Mouse (Mus musculus) mature B cell (primary cell): ENCODE measurements at regions not wholly inside any gene's neighbourhood (a gene's known extent, or its start where the extent isn't known, plus 50 kb on each side); places are given as distances from the start of the nearest gene placed in this dataset.

Experiments used
- in situ Hi-C: fragments of 300-500 bp; cut with MboI; formaldehyde crosslinking; loops from 2 replicates; pipeline ENCODE4 v1.14.3; 2019

DNA sequence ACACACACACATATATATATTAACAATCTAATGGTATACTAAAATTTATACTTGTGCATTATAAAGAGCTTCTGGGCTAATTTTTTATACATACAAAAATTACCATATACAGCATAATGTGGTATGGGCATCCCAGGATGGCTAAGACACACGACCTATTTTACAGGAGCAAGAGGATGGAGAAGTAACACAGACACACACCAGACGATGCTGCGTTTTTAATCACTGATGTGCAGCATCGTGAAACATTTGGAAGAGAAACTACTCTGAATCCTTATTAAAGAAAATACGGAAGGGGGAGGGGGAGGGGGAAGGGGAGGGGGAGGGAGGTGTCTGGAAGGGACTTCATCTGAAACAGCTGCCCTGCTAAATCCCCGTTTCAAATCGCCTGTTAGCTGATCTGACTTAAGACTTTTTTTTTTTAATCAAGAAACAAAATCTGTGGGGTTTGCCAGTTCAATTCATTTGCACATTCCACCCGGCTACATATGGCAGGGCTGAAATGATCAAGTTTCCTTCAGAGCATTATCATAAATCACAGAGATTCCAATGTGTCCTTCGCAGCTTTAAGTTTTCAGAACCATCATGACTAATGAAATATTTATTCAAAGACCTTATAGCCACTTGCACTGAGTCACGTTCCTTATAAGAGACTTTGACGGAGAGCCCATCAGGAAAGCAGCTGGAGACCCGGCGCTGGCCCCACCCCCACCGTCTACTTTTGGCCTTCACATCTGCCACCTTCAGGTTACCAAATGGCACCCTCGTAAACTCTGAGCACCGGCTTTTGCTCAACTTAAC lies 89.4 kb upstream of the Rnd3 start:
- in situ Hi-C loops, result no loop called here

DNA sequence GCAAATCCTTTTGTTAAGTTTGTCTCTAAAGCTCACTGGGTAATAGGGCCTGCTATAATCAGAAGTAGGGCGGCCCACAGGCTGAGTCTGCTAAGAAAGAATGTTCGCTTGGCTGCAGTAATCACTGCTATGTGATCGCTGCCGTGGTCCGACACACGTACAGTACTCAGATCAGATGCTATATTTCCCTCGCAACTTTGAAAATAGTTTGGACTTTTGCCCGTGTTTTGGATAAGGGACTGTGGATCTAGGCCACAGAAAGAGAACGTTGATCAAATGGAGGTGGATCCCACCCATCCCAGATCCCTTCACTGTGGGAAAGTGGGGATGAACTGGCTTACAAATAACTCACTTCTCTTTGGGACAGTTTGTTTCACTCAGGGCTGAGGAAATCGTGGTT lies 88.5 kb upstream of the Rnd3 start:
- in situ Hi-C loops, result no loop called here

DNA sequence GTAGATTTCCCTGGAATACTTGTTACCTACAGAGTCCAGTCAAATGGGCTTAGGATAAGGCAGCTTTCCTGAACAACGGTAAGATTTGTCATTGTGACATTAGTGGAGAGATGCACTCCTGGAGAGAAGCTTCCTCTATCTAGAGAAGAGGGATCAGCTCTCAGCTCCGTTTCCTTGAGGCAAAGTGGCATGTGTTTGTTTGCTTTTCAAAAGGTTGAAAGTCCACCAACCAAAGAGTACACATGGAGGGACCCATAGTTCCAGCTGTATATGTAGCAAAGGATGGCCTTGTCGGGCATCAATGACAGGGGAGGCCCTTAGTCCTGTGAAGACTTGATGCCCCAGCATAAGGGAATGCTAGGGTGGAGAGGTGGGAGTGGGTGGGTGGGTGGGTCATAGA lies 87.9 kb upstream of the Rnd3 start:
- in situ Hi-C loops, result no loop called here

DNA sequence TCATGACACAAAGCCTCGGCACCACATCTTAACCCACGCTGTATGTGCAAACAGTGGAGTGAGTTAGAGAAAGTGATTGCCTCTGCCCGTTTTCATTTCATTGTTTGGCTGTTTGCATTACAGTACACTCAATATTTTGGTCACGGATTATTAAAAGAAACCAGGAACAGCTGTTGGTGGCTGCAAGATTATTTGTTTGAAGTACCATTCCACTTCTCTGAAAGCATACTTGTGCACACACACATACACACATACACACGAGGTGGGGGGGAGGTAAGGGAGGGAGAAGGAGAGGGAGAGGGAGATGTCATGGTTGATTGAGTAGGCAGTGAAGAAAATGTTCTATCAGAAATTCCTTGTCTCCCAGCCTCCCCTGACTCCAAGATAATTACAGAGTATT lies 85.5 kb upstream of the Rnd3 start:
- in situ Hi-C loops, result no loop called here

DNA sequence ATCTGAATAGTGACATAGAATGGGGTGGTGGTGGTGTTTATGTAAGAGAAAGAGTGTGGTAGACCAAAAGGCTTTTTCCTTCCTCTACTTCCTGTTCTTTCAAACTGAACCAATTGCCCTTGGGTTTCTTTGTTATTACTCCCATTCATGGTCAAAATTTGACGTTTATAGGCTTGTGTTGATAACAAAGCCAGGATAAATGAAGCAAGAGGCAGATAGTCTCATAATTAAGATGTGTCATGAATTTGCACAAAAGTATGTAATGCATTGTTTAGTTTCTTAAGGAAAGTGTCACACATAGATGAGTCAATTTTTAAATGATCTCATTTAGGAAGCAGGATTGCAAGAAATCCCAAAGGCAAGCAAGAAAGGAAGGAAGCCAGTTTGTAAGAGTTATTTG lies 73.9 kb upstream of the Rnd3 start:
- in situ Hi-C loops, result no loop called here

DNA sequence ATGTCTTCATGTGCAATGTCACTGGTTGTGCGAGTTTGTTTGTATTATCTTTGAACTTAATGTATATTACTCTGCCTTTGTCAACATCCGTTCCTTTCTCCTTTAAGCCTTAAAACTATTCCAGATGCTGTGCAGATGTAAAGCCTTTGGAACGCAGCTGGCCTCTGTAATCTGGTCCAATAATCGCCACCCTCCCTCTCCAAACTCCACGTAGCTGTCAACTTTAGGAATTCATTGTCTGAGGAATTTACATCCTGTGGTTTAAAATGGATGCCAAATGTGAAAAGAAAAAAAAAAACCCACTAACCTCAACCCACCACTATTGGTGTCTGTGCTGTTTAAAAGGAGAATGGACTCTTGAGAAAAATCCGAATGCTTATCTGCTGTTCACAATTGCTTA lies 70.8 kb upstream of the Rnd3 start:
- in situ Hi-C loops, result no loop called here

DNA sequence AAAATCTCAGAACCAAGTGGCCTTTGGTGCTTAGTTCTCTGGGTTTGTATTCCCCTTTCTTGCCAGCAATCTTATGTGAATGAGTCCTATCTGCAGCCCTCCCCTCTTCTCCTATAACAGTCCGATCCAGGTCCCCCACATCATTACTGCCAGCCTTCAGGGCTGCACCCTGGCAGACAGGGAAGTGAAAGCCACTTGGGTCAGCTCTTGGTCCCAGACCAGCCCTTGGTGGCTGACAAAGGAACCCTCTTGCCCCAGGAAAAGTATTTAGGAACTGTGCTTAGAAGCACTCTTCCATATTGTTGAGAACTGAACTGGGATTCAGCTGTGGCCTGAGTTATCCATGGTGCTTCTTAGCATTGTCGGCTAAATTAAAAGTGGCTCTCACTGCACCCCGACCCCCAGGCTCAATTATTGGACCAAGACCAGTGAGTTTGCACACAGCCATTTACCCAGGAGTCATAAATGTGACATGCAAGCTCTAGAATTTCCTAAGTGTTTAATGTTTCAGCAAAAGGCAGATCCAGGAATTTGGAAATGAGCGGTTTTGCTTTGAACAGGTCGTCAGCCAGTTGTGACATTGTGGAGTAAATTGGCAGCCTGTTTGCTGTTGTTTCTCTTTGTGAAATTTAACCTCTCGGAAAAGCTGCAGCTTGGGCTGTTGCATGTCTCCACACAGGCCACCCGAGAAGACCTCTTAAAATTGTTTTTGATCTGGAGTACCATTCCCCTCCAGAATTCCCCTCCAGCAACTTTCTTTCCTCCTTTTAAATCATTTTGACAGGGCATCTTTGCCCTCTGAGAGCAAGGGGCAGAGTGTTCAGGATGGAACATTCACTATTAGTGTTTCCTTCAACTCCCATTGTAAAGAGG lies 58.5 kb upstream of the Rnd3 start:
- in situ Hi-C loops, result no loop called here

DNA sequence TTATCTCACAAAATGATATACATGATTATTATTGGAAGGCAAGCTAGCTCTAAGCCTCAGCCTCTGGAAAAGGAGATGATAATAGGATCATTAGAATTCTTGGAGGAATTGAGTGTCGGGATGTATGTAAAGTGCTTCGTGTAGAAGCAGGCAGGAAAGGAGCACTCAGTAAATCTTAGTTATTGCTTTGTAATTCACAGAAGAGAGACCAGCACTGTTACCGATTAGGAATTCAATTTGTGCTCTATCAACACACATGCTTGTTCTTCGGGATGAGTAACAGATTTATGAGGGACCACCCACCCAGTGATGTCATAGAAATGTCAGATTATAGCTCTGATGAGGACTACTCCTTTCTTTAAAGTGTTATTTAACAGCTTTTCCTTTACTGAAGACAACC lies 57.4 kb upstream of the Rnd3 start:
- in situ Hi-C loops, result no loop called here
